Comparison of ENCODE assay signal across 14 mouse cellular contexts in genomic region chr17:33512441-33513415, GRCm38 (mm10). TPM values are rescaled to one million over a fixed set of nuclear protein-coding genes. Genes with fewer than 3 reads are reported as not detected.
"Had no signal": no experiment of that assay in that cellular context is flagged by ENCODE, and none has a peak within 500 bp of the region (broad histone marks: within the 10 kb centered on the region; RNA-seq: fewer than 3 reads in every experiment).

No protein-coding gene starts in this region.

- DNase-seq: kidney, adult 2 months; kidney, postnatal 25 days; layer of hippocampus, adult 9-11 months; layer of hippocampus, postnatal 36 days; liver, embryonic 13.5 days; midbrain, embryonic 14.5 days; right cerebral cortex, adult 18-20 months; right cerebral cortex, postnatal 25 days; thymus, postnatal 4 days had no signal

- H3K9ac ChIP-seq: limb, embryonic 15.5 days; liver, embryonic 13.5 days; neural tube, embryonic 15.5 days had no signal

- H3K4me1 ChIP-seq: limb, embryonic 15.5 days; liver, embryonic 13.5 days; neural tube, embryonic 15.5 days had no signal

- H3K4me2 ChIP-seq: limb, embryonic 15.5 days; liver, embryonic 13.5 days; neural tube, embryonic 15.5 days had no signal

- H3K36me3 ChIP-seq: limb, embryonic 15.5 days; liver, embryonic 13.5 days; midbrain, embryonic 10.5 days; neural tube, embryonic 15.5 days had no signal

- H3K4me3 ChIP-seq: limb, embryonic 15.5 days; liver, embryonic 13.5 days; midbrain, embryonic 10.5 days; myocyte; neural tube, embryonic 15.5 days had no signal

- H3K9me3 ChIP-seq: limb, embryonic 15.5 days; liver, embryonic 13.5 days; midbrain, embryonic 10.5 days; neural tube, embryonic 15.5 days had no signal

- H3K27me3 ChIP-seq: limb, embryonic 15.5 days; liver, embryonic 13.5 days; neural tube, embryonic 15.5 days had no signal

- H3K27ac ChIP-seq: limb, embryonic 15.5 days; liver, embryonic 13.5 days; midbrain, embryonic 10.5 days; neural tube, embryonic 15.5 days; stomach, postnatal 0 days had no signal

RNA-seq across cellular contexts. Expression of gene Myo1f, which starts 42.8 kb away (rescaled TPM):
- polyA plus RNA-seq: myocyte had no signal
